ENCODE assay signal across 8 mouse cellular contexts in genomic region chr4:154273000-154273399, GRCm38 (mm10). TPM values are rescaled to one million over a fixed set of nuclear protein-coding genes. Genes with fewer than 3 reads are reported as not detected.
DNase-seq lines count a peak whose midpoint lies in the region; ATAC-seq and TF ChIP-seq lines count a peak whose summit lies in the region.

No protein-coding gene starts in this region.

- peaks cover 3% of the 10 kb centered on the region; the same call in 1 of the 2 replicates for H3K36me3 ChIP-seq in kidney, embryonic 15.5 days
- H3K36me3 ChIP-seq in G1E (replicated peaks): no peaks in the 10 kb centered on the region
- no peaks in the 10 kb centered on the region; the same call in 1 of the 2 replicates for H3K36me3 ChIP-seq in hindbrain, embryonic 12.5 days
- H3K36me3 ChIP-seq in midbrain, postnatal 0 days (ENCODE audit: insufficient read depth, low read length): no peaks in the 10 kb centered on the region; the same call in 1 of the 2 replicates

- WGBS in kidney, embryonic 15.5 days: 54% methylated on average over 3 of the region's 3 CpGs
- WGBS in hindbrain, embryonic 12.5 days: 48% methylated on average over 3 of the region's 3 CpGs
- WGBS in midbrain, postnatal 0 days: 60% methylated on average over 3 of the region's 3 CpGs

- H3K27me3 ChIP-seq in kidney, embryonic 15.5 days: no peaks in the 10 kb centered on the region
- no peaks in the 10 kb centered on the region; the same call in 1 of the 2 replicates for H3K27me3 ChIP-seq in G1E (ENCODE audit: insufficient read depth, low read length)
- no peaks in the 10 kb centered on the region for H3K27me3 ChIP-seq in hindbrain, embryonic 12.5 days
- no peaks in the 10 kb centered on the region for H3K27me3 ChIP-seq in midbrain, postnatal 0 days (ENCODE audit: insufficient read depth, low read length)

- H3K4me2 ChIP-seq in kidney, embryonic 15.5 days: no peak overlapping the region
- H3K4me2 ChIP-seq in hindbrain, embryonic 12.5 days (replicated peaks): no peak overlapping the region
- H3K4me2 ChIP-seq in midbrain, postnatal 0 days (ENCODE audit: low read depth, low read length, poor library complexity, severe bottlenecking): no peak overlapping the region

- no peak for ATAC-seq in kidney, embryonic 15.5 days (replicated peaks; ENCODE audit: low FRiP score)
- no peak for ATAC-seq in G1E (ENCODE audit: extremely low read depth, insufficient number of reproducible peaks, low FRiP score, poor library complexity, severe bottlenecking)
- peak; percentile 23 for ATAC-seq in hindbrain, embryonic 12.5 days (ENCODE audit: low FRiP score)
- no peak for ATAC-seq in midbrain, postnatal 0 days (ENCODE audit: low FRiP score)

- no peak overlapping the region for H3K4me3 ChIP-seq in kidney, embryonic 15.5 days (replicated peaks)
- no peak overlapping the region for H3K4me3 ChIP-seq in G1E (ENCODE audit: low read depth, low read length)
- H3K4me3 ChIP-seq in hindbrain, embryonic 12.5 days: no peak overlapping the region
- no peak overlapping the region for H3K4me3 ChIP-seq in midbrain, postnatal 0 days (ENCODE audit: low read depth, low read length)

- peak; percentile 43; the same call in 1 of the 2 replicates for TF ChIP-seq CTCF in G1E (IDR thresholded peaks at IDR 0.05; ENCODE audit: low read depth, low read length)
- TF ChIP-seq CTCF in midbrain, postnatal 0 days (IDR thresholded peaks at IDR 0.05): peak; percentile 95

- no peak overlapping the region for H3K9ac ChIP-seq in kidney, embryonic 15.5 days
- no peak overlapping the region for H3K9ac ChIP-seq in hindbrain, embryonic 12.5 days
- H3K9ac ChIP-seq in midbrain, postnatal 0 days (replicated peaks; ENCODE audit: low read length, poor library complexity, severe bottlenecking): no peak overlapping the region

- H3K27ac ChIP-seq in kidney, embryonic 15.5 days: no peak overlapping the region
- no peak overlapping the region for H3K27ac ChIP-seq in hindbrain, embryonic 12.5 days
- H3K27ac ChIP-seq in midbrain, postnatal 0 days (ENCODE audit: low read depth, low read length): no peak overlapping the region

- peak; percentile 48 for DNase-seq in kidney, adult 11 months
- DNase-seq in G1E (ENCODE audit: low spot score): no peak
- DNase-seq in cerebellum, postnatal 25 days: peak; percentile 25 to 61
- DNase-seq in layer of hippocampus, postnatal 25 days (ENCODE audit: extremely low spot score in 1 of 2, low spot score in 1 of 2): peak; percentile 44 to 65
- DNase-seq in midbrain, postnatal 0 days (ENCODE audit: low spot score): peak; percentile 89
- DNase-seq in T-cell, adult 2 months (ENCODE audit: low spot score): no peak

- peaks cover 15% of the 10 kb centered on the region; the same call in 1 of the 2 replicates for H3K4me1 ChIP-seq in kidney, embryonic 15.5 days
- no peaks in the 10 kb centered on the region for H3K4me1 ChIP-seq in G1E (ENCODE audit: insufficient read depth, low read depth, low read length)
- no peaks in the 10 kb centered on the region; the same call in 1 of the 2 replicates for H3K4me1 ChIP-seq in hindbrain, embryonic 12.5 days
- no peaks in the 10 kb centered on the region for H3K4me1 ChIP-seq in midbrain, postnatal 0 days (ENCODE audit: insufficient read depth, low read length)

- no peaks in the 10 kb centered on the region for H3K9me3 ChIP-seq in kidney, embryonic 15.5 days (replicated peaks)
- peaks cover 98% of the 10 kb centered on the region for H3K9me3 ChIP-seq in G1E (replicated peaks)
- H3K9me3 ChIP-seq in hindbrain, embryonic 12.5 days (replicated peaks): no peaks in the 10 kb centered on the region
- H3K9me3 ChIP-seq in midbrain, postnatal 0 days (ENCODE audit: low read length): no peaks in the 10 kb centered on the region

RNA-seq across cellular contexts. Expression of gene Arhgef16, which starts 28.5 kb away (rescaled TPM):
- 32.2 and 34.2 TPM in 2 replicates for polyA plus RNA-seq in kidney, embryonic 15.5 days (2015; fragmentation: Nextera tagmentation; extraction: Ambion mirVana)
- total RNA-seq in G1E (2014; fragmentation: Nextera tagmentation) (not detected in 2 replicates), G1E (2017) (0.06 and 0.11 TPM in 2 replicates)
- polyA plus RNA-seq in G1E (2012): not detected in 2 replicates
- polyA plus RNA-seq in hindbrain, embryonic 12.5 days (2016; fragmentation: Nextera tagmentation; extraction: Ambion mirVana): 3.0 and 4.1 TPM in 2 replicates
- under 1 TPM; 0.20 to 0.82 TPM for total RNA-seq in layer of hippocampus, postnatal 25 days (2021)
- 5.0 and 8.1 TPM in 2 replicates for total RNA-seq in midbrain, postnatal 0 days (2014; rRNA removed)
- polyA plus RNA-seq in midbrain, postnatal 0 days (2015; fragmentation: Nextera tagmentation; extraction: Ambion mirVana): 2.7 and 3.5 TPM in 2 replicates

Comparison
In these comparisons a context has a peak if more than half of its experiments do, and no peak if none do; other contexts are left out.
1. DNase-seq: peak in kidney, adult 11 months (single experiment), cerebellum, postnatal 25 days (2 of 2), layer of hippocampus, postnatal 25 days (2 of 2) and midbrain, postnatal 0 days (single experiment); none in G1E (single experiment) and T-cell, adult 2 months (single experiment).